Mouse (Mus musculus) hindbrain, embryonic 11.5 days (tissue): ENCODE measurements at regions not wholly inside any gene's neighbourhood (a gene's known extent, or its start where the extent isn't known, plus 50 kb on each side); places are given as distances from the start of the nearest gene placed in this dataset.

Experiments
- ATAC-seq: fragments of 200-750 bp; cut with Nextera tagmentation; 2 replicates; pipeline ENCODE4 v1.8.0; 2017; ENCODE audit warnings: mild to moderate bottlenecking, moderate TSS enrichment, moderate library complexity; ENCODE audit not compliant: low FRiP score
- DNase-seq: peaks from one replicate; pipeline ENCODE4 v3.0.0-alpha.2; 2015; ENCODE audit warnings: low spot score
- H3K27ac ChIP-seq: fragments of 300-500 bp; sonication (generic); 2 replicates; pipeline ENCODE4 v1.5.1; 2014; ENCODE audit warnings: mild to moderate bottlenecking, low read depth, low read length
- H3K27me3 ChIP-seq: fragments of 300-500 bp; sonication (generic); 2 replicates; pipeline ENCODE4 v1.6.1; 2014; ENCODE audit warnings: mild to moderate bottlenecking, low read length, moderate library complexity, mixed read lengths; ENCODE audit not compliant: control insufficient read depth, insufficient read depth
- H3K36me3 ChIP-seq: fragments of 300-500 bp; sonication (generic); 2 replicates; pipeline ENCODE4 v1.6.1; 2014; ENCODE audit warnings: mild to moderate bottlenecking, low read length, moderate library complexity, mixed read lengths; ENCODE audit not compliant: control insufficient read depth, insufficient read depth
- H3K4me1 ChIP-seq: fragments of 300-500 bp; sonication (generic); replicated peaks from 2 replicates; pipeline ENCODE4 v1.6.1; 2014; ENCODE audit warnings: low read length, mixed read lengths; ENCODE audit not compliant: control insufficient read depth, insufficient read depth
- H3K4me2 ChIP-seq: fragments of 300-500 bp; sonication (generic); replicated peaks from 2 replicates; pipeline ENCODE4 v1.6.1; 2014; ENCODE audit warnings: mild to moderate bottlenecking, low read depth, low read length
- H3K4me3 ChIP-seq: fragments of 300-500 bp; sonication (generic); 2 replicates; pipeline ENCODE4 v1.5.1; 2014; ENCODE audit warnings: low read depth, low read length
- H3K9ac ChIP-seq: fragments of 300-500 bp; sonication (generic); 2 replicates; pipeline ENCODE4 v1.6.1; 2014; ENCODE audit warnings: low read depth, low read length
- H3K9me3 ChIP-seq: fragments of 300-500 bp; sonication (generic); 2 replicates; pipeline ENCODE4 v1.6.1; 2016; ENCODE audit warnings: low read length; ENCODE audit not compliant: control insufficient read depth
- WGBS: fragments of 180-500 bp; shearing (Covaris S2); extraction: QIAGEN DNeasy Blood & Tissue Kit; methylation state at CpG from one replicate; pipeline ENCODE4 v1.1.7; 2014; 5-methylcytosine and 5-hydroxymethylcytosine counted together

DNA sequence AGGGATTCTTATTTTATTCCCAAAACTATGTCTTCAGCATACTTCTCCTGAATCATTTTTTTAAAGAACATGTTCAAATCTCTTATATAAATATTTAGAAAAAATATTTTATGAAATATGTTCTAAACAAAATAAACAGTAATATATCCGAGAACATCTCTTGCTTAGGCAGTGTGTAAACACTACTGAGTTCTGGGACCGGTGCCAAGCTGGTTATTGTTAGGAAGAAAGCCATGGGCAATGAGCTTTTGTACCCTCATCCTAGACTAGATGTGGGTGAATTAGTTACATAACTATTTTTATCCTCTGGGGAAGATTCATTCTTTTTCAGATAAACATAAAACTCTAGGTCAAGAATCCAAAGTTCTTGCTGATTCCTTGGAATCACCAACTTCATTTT lies 222.5 kb upstream of the Gm10801 start:
- Histone ChIP-seq H3K4me1 (no peaks in the 10 kb centered on the region), H3K36me3 (no peaks in the 10 kb centered on the region), H3K9me3 (no peaks in the 10 kb centered on the region), H3K4me3 (no peak overlapping the region), H3K9ac (no peak overlapping the region), H3K4me2 (no peak overlapping the region), H3K27ac (no peak overlapping the region), H3K27me3 (no peaks in the 10 kb centered on the region)
- no peak for DNase-seq
- 88% methylated on average over 2 of the region's 2 CpGs for WGBS
- no peak for ATAC-seq

DNA sequence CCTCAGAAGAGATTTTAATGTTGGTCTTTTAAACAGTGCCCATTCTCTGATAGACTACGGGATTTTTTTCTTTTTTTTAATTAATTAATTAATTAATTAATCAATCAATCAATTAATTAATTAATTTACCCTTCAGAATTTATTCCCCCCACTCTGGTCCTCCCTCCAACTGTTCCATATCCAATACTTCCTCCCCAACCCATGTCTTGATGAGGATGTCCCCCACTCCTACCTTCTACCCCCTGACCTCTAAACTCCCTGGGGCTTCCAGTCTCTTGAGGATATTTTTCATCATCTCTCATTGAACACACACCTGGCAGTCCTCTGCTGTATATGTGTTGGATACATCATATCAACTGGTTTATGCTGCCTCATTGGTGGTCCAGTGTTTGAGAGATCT lies 180.5 kb upstream of the Gm10801 start:
- H3K9me3 ChIP-seq, result no peaks in the 10 kb centered on the region
- H3K4me1 ChIP-seq, result no peaks in the 10 kb centered on the region
- no peaks in the 10 kb centered on the region for H3K36me3 ChIP-seq
- no peak overlapping the region for H3K27ac ChIP-seq
- H3K4me2 ChIP-seq, result no peak overlapping the region
- ATAC-seq, result peak; percentile 70; the same call in 1 of the 2 replicates
- H3K9ac ChIP-seq, result no peak overlapping the region
- 94% methylated on average over 1 of the region's 1 CpGs for WGBS
- H3K4me3 ChIP-seq, result no peak overlapping the region
- DNase-seq, result no peak
- H3K27me3 ChIP-seq, result no peaks in the 10 kb centered on the region
